Mouse (Mus musculus) liver, embryonic 11.5 days (tissue): ENCODE measurements around the gene Fem1a. TPM values are rescaled to one million over a fixed set of nuclear protein-coding genes. Genes with fewer than 3 reads are reported as not detected.

ENCODE experiments used
- ATAC-seq: fragments of 200-750 bp; cut with Nextera tagmentation; replicated peaks from 2 replicates; pipeline ENCODE4 v1.8.0; 2017; ENCODE audit warnings: moderate number of reproducible peaks, mild to moderate bottlenecking, moderate TSS enrichment, moderate library complexity; ENCODE audit not compliant: low FRiP score
- DNase-seq: peaks from one replicate; pipeline ENCODE4 v3.0.0-alpha.2; 2017; ENCODE audit warnings: low spot score
- H3K27ac ChIP-seq: fragments of 300-500 bp; sonication (generic); 2 replicates; pipeline ENCODE4 v1.5.1; 2014; ENCODE audit warnings: mild to moderate bottlenecking, low read depth, low read length, control low read depth
- H3K27me3 ChIP-seq: fragments of 300-500 bp; sonication (generic); replicated peaks from 2 replicates; pipeline ENCODE4 v1.6.1; 2014; ENCODE audit warnings: low read length, mixed read lengths; ENCODE audit not compliant: control insufficient read depth, insufficient read depth
- H3K36me3 ChIP-seq: fragments of 300-500 bp; sonication (generic); 2 replicates; pipeline ENCODE4 v1.6.1; 2014; ENCODE audit warnings: mild to moderate bottlenecking, low read length, moderate library complexity, mixed read lengths; ENCODE audit not compliant: control insufficient read depth, insufficient read depth
- H3K4me1 ChIP-seq: fragments of 300-500 bp; sonication (generic); replicated peaks from 2 replicates; pipeline ENCODE4 v1.6.1; 2014; ENCODE audit warnings: low read length, mixed read lengths; ENCODE audit not compliant: control insufficient read depth, insufficient read depth
- H3K4me2 ChIP-seq: fragments of 300-500 bp; sonication (generic); 2 replicates; pipeline ENCODE4 v1.6.1; 2014; ENCODE audit warnings: mild to moderate bottlenecking, control low read depth, moderate library complexity
- H3K4me3 ChIP-seq: fragments of 300-500 bp; sonication (generic); 2 replicates; pipeline ENCODE4 v1.5.1; 2014; ENCODE audit warnings: low read depth, low read length, control low read depth
- H3K9ac ChIP-seq: fragments of 300-500 bp; sonication (generic); 2 replicates; pipeline ENCODE4 v1.6.1; 2014; ENCODE audit warnings: low read depth, low read length, control low read depth
- H3K9me3 ChIP-seq: fragments of 300-500 bp; sonication (generic); 2 replicates; pipeline ENCODE4 v1.6.1; 2016; ENCODE audit warnings: low read length, inconsistent platforms, mixed read lengths; ENCODE audit not compliant: control insufficient read depth
- WGBS: fragments of 180-500 bp; shearing (Covaris S2); extraction: QIAGEN DNeasy Blood & Tissue Kit; methylation state at CpG from one replicate; pipeline ENCODE4 v1.1.7; 2014; 5-methylcytosine and 5-hydroxymethylcytosine counted together
- polyA plus RNA-seq: library from polyadenylated mRNA; unstranded; fragments of >200 nt; fragmentation: Nextera tagmentation; extraction: Ambion mirVana; gene quantifications from 2 replicates; pipeline ENCODE4 v1.2.1, GENCODE M21; 2014

Gene Fem1a
- 14.0 and 15.0 TPM in 2 replicates for polyA plus RNA-seq

- peak; percentile 87 for DNase-seq
Measured at GRCm38 (mm10) chr17:56256239-56256881, at the start of gene Fem1a. Fem1a (plus strand) TSS chr17:56256810.

GRCm38 (mm10) chr17:56206986-56207674 is 49.5 kb upstream of the Fem1a start:
- DNase-seq (no peak), ATAC-seq (no peak)
- H3K27ac ChIP-seq: no peak overlapping the region
- H3K4me3 ChIP-seq: no peak overlapping the region
- H3K4me1 ChIP-seq: 0 out of 2 replicates have a peak, but pooled peaks cover 4% of the 10 kb centered on the region
- H3K36me3 ChIP-seq: peaks cover 68% of the 10 kb centered on the region
- H3K9me3 ChIP-seq: no peaks in the 10 kb centered on the region
- H3K4me2 ChIP-seq: no peak overlapping the region
- H3K27me3 ChIP-seq: no peaks in the 10 kb centered on the region
- H3K9ac ChIP-seq: no peak overlapping the region
- WGBS: 79% methylated on average over 6 of the region's 6 CpGs

More at GRCm38 (mm10) chr17:56256239-56256881, at the start of gene Fem1a:
- H3K4me2 ChIP-seq: peak within 1 kb of the TSS; percentile 98
- no peaks in the 10 kb centered on the region for H3K27me3 ChIP-seq
- under 1% methylated on average over 28 of the region's 28 CpGs for WGBS
- peaks cover 33% of the 10 kb centered on the region for H3K4me1 ChIP-seq
- no peaks in the 10 kb centered on the region for H3K9me3 ChIP-seq
- H3K27ac ChIP-seq: peak within 1 kb of the TSS; percentile 93
- peak within 1 kb of the TSS; percentile 79 for H3K4me3 ChIP-seq
- ATAC-seq: peak; percentile 89
- peak within 1 kb of the TSS; percentile 78 for H3K9ac ChIP-seq
- H3K36me3 ChIP-seq: peaks cover 26% of the 10 kb centered on the region

- ATAC-seq (no peak), DNase-seq (no peak)
- no peak overlapping the region for H3K9ac ChIP-seq
- H3K27me3 ChIP-seq: no peaks in the 10 kb centered on the region
- H3K36me3 ChIP-seq: peaks cover 59% of the 10 kb centered on the region
- H3K4me1 ChIP-seq: peaks cover 6% of the 10 kb centered on the region
- no peak overlapping the region for H3K27ac ChIP-seq
- 89% methylated on average over 9 of the region's 9 CpGs for WGBS
- H3K4me2 ChIP-seq: no peak overlapping the region
- no peak overlapping the region for H3K4me3 ChIP-seq
- no peaks in the 10 kb centered on the region for H3K9me3 ChIP-seq
Measured at GRCm38 (mm10) chr17:56207963-56208530, 48.6 kb upstream of the Fem1a start.

GRCm38 (mm10) chr17:56208821-56209220 is 47.8 kb upstream of the Fem1a start:
- H3K9ac ChIP-seq: no peak overlapping the region
- peaks cover 8% of the 10 kb centered on the region for H3K4me1 ChIP-seq
- no peaks in the 10 kb centered on the region for H3K27me3 ChIP-seq
- no peak for DNase-seq
- 89% methylated on average over 3 of the region's 3 CpGs for WGBS
- ATAC-seq: no peak
- H3K9me3 ChIP-seq: no peaks in the 10 kb centered on the region
- peaks cover 58% of the 10 kb centered on the region for H3K36me3 ChIP-seq
- no peak overlapping the region for H3K4me3 ChIP-seq
- no peak overlapping the region for H3K27ac ChIP-seq
- no peak overlapping the region for H3K4me2 ChIP-seq

- 85% methylated on average over 2 of the region's 2 CpGs for whole genome bisulfite sequencing
- H3K27ac ChIP-seq: no peak overlapping the region
- H3K9ac ChIP-seq: no peak overlapping the region
- no peak for DNase-seq
- no peak for ATAC-seq
- peaks cover 46% of the 10 kb centered on the region for H3K36me3 ChIP-seq
- no peak overlapping the region for H3K4me2 ChIP-seq
- H3K4me1 ChIP-seq: peaks cover 8% of the 10 kb centered on the region
- H3K9me3 ChIP-seq: no peaks in the 10 kb centered on the region
- H3K27me3 ChIP-seq: no peaks in the 10 kb centered on the region
- H3K4me3 ChIP-seq: no peak overlapping the region
Measured at GRCm38 (mm10) chr17:56211090-56211489, 45.5 kb upstream of the Fem1a start.

- peaks cover 32% of the 10 kb centered on the region for H3K36me3 ChIP-seq
- 0 out of 2 replicates have a peak overlapping the region, but pooled peaks have one; percentile 48 for H3K27ac ChIP-seq
- no peak overlapping the region for H3K4me2 ChIP-seq
- ATAC-seq: 0 out of 2 replicates have a peak, but pooled peaks have one; percentile 26
- H3K4me3 ChIP-seq: no peak overlapping the region
- WGBS: 43% methylated on average over 6 of the region's 6 CpGs
- H3K9ac ChIP-seq: no peak overlapping the region
- peaks cover 20% of the 10 kb centered on the region for H3K4me1 ChIP-seq
- DNase-seq: no peak
- H3K9me3 ChIP-seq: no peaks in the 10 kb centered on the region
- no peaks in the 10 kb centered on the region for H3K27me3 ChIP-seq
Measured at GRCm38 (mm10) chr17:56212676-56213075, 43.9 kb upstream of the Fem1a start.

GRCm38 (mm10) chr17:56214229-56214628 is 42.4 kb upstream of the Fem1a start:
- Histone ChIP-seq H3K36me3 (peaks cover 25% of the 10 kb centered on the region), H3K9me3 (no peaks in the 10 kb centered on the region), H3K27me3 (no peaks in the 10 kb centered on the region), H3K9ac (no peak overlapping the region), H3K4me2 (no peak overlapping the region), H3K27ac (no peak overlapping the region), H3K4me3 (no peak overlapping the region), H3K4me1 (peaks cover 21% of the 10 kb centered on the region)
- 90% methylated on average over 1 of the region's 1 CpGs for WGBS
- ATAC-seq (no peak), DNase-seq (no peak)

GRCm38 (mm10) chr17:56217670-56218069 is 38.9 kb upstream of the Fem1a start:
- DNase-seq (no peak), ATAC-seq (no peak)
- H3K27me3 ChIP-seq: no peaks in the 10 kb centered on the region
- H3K36me3 ChIP-seq: peaks cover 2% of the 10 kb centered on the region; the same call in 1 of the 2 replicates
- H3K4me3 ChIP-seq: peak overlapping the region; percentile 92
- H3K27ac ChIP-seq: no peak overlapping the region
- WGBS: 69% methylated on average over 13 of the region's 13 CpGs
- H3K9ac ChIP-seq: peak overlapping the region; percentile 93
- H3K4me2 ChIP-seq: peak overlapping the region; percentile 92
- H3K9me3 ChIP-seq: no peaks in the 10 kb centered on the region
- peaks cover 21% of the 10 kb centered on the region for H3K4me1 ChIP-seq
